16 mouse cellular contexts compared by ENCODE assay signal in genomic region chr8:104758209-104758608, GRCm38 (mm10). TPM values are rescaled to one million over a fixed set of nuclear protein-coding genes. Genes with fewer than 3 reads are reported as not detected.
DNase-seq lines count a peak whose midpoint lies in the region; ATAC-seq and TF ChIP-seq lines count a peak whose summit lies in the region.
"Had no signal": no experiment of that assay in that cellular context is flagged by ENCODE, and none has a peak within 500 bp of the region (broad histone marks: within the 10 kb centered on the region; RNA-seq: fewer than 3 reads in every experiment).

No protein-coding gene starts in this region.

- 69% methylated on average over 2 of the region's 2 CpGs for WGBS in hindbrain, embryonic 15.5 days
- 93% methylated on average over 2 of the region's 2 CpGs for WGBS in hindbrain, embryonic 12.5 days

- H3K9me3 ChIP-seq in hindbrain, embryonic 15.5 days, result no peaks in the 10 kb centered on the region
- H3K9me3 ChIP-seq in hindbrain, embryonic 12.5 days (replicated peaks), result no peaks in the 10 kb centered on the region
- H3K9me3 ChIP-seq: lung, embryonic 15.5 days had no signal

- H3K9ac ChIP-seq in hindbrain, embryonic 15.5 days, result no peak overlapping the region
- no peak overlapping the region for H3K9ac ChIP-seq in hindbrain, embryonic 12.5 days
- H3K9ac ChIP-seq: lung, embryonic 15.5 days had no signal

- no peak overlapping the region for H3K27ac ChIP-seq in hindbrain, embryonic 15.5 days (replicated peaks)
- H3K27ac ChIP-seq in hindbrain, embryonic 12.5 days, result no peak overlapping the region
- H3K27ac ChIP-seq: lung, embryonic 15.5 days had no signal

- intact Hi-C loops in left cerebral cortex, postnatal 4 days (cut with DNase I), result no loop called here

- no peak overlapping the region for H3K4me3 ChIP-seq in hindbrain, embryonic 15.5 days
- H3K4me3 ChIP-seq in hindbrain, embryonic 12.5 days, result no peak overlapping the region
- H3K4me3 ChIP-seq: lung, embryonic 15.5 days had no signal

- peak; percentile 12 to 42 for DNase-seq in cerebellum, postnatal 25 days
- DNase-seq in cerebellum, adult 11-12 months, result no peak
- DNase-seq in brain, embryonic 14.5 days (ENCODE audit: low read depth), result peak; percentile 38
- peak; percentile 19 for DNase-seq in left cerebral cortex, postnatal 4 days
- no peak for DNase-seq in adrenal gland, postnatal 14 days
- no peak for DNase-seq in thymus, postnatal 4 days
- DNase-seq: embryo, embryonic 11 days; kidney, postnatal 4 days; thymus, adult 18-20 months had no signal

- peak; percentile 63; the same call in 1 of the 2 replicates for ATAC-seq in hindbrain, embryonic 15.5 days (ENCODE audit: low FRiP score, low read depth)
- ATAC-seq in hindbrain, embryonic 12.5 days (ENCODE audit: low FRiP score), result no peak

- no peak for TF ChIP-seq POLR2A in brain, embryonic 14.5 days (IDR thresholded peaks at IDR 0.05; ENCODE audit: borderline replicate concordance, extremely low read depth, insufficient read depth, insufficient read length, poor library complexity, severe bottlenecking)

- no peak for TF ChIP-seq CTCF in brain, embryonic 14.5 days (IDR thresholded peaks at IDR 0.05; ENCODE audit: borderline replicate concordance, extremely low read depth, insufficient read depth, insufficient read length)

- no peaks in the 10 kb centered on the region for H3K4me1 ChIP-seq in hindbrain, embryonic 15.5 days (replicated peaks)
- H3K4me1 ChIP-seq in hindbrain, embryonic 12.5 days, result no peaks in the 10 kb centered on the region
- H3K4me1 ChIP-seq: lung, embryonic 15.5 days had no signal

- H3K27me3 ChIP-seq in hindbrain, embryonic 15.5 days, result no peaks in the 10 kb centered on the region
- no peaks in the 10 kb centered on the region for H3K27me3 ChIP-seq in hindbrain, embryonic 12.5 days
- H3K27me3 ChIP-seq: lung, embryonic 15.5 days had no signal

- H3K36me3 ChIP-seq in hindbrain, embryonic 15.5 days, result no peaks in the 10 kb centered on the region
- H3K36me3 ChIP-seq in hindbrain, embryonic 12.5 days, result no peaks in the 10 kb centered on the region
- H3K36me3 ChIP-seq: lung, embryonic 15.5 days had no signal

- H3K4me2 ChIP-seq in hindbrain, embryonic 15.5 days, result no peak overlapping the region
- H3K4me2 ChIP-seq in hindbrain, embryonic 12.5 days (replicated peaks), result no peak overlapping the region
- H3K4me2 ChIP-seq: lung, embryonic 15.5 days had no signal

RNA-seq across cellular contexts. Expression of gene Ces2a, which starts 24.4 kb away (rescaled TPM):
- polyA plus RNA-seq in hindbrain, embryonic 15.5 days (2015; fragmentation: Nextera tagmentation; extraction: Ambion mirVana), result not detected in 2 replicates
- polyA plus RNA-seq in hindbrain, embryonic 12.5 days (2016; fragmentation: Nextera tagmentation; extraction: Ambion mirVana), result not detected in 2 replicates
- polyA plus RNA-seq in brain, embryonic 14.5 days (2012; rRNA removed), result not detected in 2 replicates
- not detected for total RNA-seq in left cerebral cortex, postnatal 4 days (2021)
- 1.1 and 18.7 TPM in 2 replicates for total RNA-seq in adrenal gland, postnatal 14 days (2021)
- total RNA-seq: gastrocnemius, adult 18-20 months; granulocyte monocyte progenitor cell, adult 5-6 weeks; left cerebral cortex, postnatal 10 days had no signal
- polyA plus RNA-seq: heart, postnatal 0 days; lung, embryonic 15.5 days had no signal

Comparison
In these comparisons a context has a peak if more than half of its experiments do, and no peak if none do; other contexts are left out.
1. DNase-seq: peak in cerebellum, postnatal 25 days (2 of 2), brain, embryonic 14.5 days (single experiment) and left cerebral cortex, postnatal 4 days (single experiment); none in cerebellum, adult 11-12 months (single experiment), adrenal gland, postnatal 14 days (single experiment) and thymus, postnatal 4 days (single experiment).